Mouse (Mus musculus) adrenal gland, postnatal 14 days (tissue): ENCODE data around the gene Slc4a2. TPM values are rescaled to one million over a fixed set of nuclear protein-coding genes. Genes with fewer than 3 reads are reported as not detected.

Experiments used
- DNase-seq: peaks from one replicate; pipeline ENCODE4 v3.0.0; 2021; ENCODE audit warnings: mixed read lengths
- total RNA-seq: library from RNA; stranded (reverse); gene quantifications from 2 replicates; pipeline ENCODE4 v1.2.3, GENCODE M21; 2021

Gene Slc4a2
- total RNA-seq, 1 experiment from 2014 or later = 60.5 TPM

DNA sequence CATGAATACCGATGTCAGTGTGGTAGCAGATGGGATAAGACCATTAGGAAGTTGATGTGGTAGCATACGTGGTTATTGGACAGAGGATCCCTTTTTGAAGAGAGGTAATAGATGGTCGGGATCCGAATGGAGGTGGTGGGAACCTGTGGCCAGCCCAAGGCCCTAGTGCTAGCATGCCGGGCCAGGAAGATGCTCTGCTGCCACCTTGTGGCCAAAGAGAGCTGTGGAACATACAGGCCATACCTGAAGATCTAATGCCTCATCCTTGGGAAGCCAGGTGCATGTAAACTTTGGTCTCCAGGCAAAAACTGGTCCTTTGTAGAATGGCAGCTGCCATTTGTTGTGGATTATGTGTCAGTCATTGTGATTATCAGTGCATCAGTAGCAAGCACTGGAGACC, 47.0 kb downstream of the Slc4a2 start:
- DNase-seq = peak; percentile 87

DNA sequence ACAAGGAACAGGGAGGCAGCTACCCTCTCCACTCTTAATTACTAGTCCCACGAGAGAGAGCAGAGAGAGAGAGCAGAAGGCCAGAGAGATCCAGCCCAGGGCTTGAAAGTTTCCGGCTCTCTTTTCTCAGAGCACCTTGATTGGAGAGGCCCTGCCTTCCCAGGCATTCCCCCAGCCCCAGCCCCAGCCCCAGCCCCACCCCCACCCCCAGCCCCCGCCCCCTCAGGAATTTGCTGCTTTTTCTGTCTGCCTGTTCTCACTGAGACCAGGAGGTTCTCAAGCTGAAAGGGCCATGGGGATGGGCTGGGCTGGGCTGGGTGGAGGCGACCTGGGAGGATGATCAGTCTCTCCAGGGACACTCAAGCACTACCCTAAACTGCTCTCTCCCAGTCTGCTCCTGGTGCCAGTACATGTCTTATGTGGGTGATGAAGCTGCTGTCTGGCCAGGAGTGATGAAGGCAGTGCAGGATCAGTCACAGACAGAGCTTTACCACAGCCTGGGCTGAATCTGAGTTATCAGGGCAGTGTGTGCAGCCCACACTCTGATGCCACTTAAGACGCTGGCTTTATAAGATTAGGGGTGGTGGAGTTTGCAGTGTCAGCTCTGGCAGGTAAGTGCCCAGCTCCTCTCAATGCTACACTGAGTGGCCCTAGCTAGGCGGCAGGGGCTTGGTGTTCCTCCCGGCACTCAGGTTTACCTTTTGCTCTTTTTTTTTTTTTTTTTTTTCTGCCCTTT, 49.4 kb downstream of the Slc4a2 start:
- no peak for DNase-seq

DNA sequence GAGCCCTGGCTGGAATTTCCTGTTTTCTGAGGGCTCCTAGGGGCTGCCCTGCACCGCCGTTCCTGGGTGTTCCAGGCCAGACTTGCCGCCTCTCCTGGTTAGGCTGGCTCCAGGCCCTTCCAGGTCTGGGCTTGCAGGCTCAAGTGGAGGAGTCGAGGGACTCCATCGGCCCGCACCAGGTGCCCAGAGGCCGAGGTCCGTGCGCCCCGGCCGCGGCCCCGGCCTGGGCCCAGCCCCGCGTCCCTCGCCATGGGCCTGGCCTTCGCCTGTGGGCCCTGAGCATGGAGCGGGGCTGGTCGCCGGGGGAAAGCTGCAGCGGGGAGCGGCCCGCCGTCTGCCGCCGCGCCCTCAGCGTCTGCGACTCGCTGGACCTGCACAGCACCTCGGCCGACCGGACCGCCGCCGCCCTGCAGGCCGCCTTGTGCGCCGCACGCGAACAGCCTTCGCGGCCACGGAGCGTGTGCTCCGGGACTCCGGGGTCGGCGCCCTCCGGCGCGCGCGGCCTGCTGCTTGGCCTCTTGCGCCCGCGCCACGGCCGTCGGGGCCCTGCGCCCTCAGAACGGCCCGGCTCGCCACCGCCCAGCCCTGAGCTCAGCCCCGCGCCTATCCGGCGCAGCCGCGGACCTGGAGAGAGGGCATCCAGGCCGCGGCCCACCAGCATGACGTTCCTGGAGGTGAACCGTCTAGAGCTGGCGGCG, 50.5 kb downstream of the Slc4a2 start:
- peak; percentile 46 for DNase-seq

DNA sequence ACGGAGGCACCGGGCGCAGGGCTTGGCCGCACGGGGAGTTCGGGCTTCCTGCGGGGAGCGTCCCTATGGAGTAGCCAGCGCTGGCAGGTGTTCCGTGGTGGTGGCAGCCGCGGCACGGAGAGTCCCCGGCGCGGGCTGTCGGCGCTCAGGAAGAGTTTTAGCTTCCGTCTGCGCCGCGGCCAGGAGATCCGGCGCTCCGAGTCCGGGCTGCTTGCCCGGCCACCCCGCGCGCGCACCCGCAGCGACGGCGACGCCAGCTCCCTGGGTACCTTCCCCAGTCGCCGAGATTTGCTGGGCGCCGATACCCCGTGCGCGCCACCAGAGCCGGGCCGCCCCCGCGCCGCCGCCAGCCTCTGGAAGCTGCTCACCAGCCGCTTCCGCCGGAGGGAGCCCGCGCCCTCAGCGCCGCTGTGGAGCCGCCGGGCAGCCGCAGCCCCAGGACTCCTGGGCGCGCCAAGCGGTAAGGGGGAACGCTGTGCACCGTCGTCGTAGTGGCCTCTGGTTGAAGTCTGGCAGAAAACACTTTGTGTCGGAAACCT, 51.2 kb downstream of the Slc4a2 start:
- DNase-seq = peak; percentile 83

DNA sequence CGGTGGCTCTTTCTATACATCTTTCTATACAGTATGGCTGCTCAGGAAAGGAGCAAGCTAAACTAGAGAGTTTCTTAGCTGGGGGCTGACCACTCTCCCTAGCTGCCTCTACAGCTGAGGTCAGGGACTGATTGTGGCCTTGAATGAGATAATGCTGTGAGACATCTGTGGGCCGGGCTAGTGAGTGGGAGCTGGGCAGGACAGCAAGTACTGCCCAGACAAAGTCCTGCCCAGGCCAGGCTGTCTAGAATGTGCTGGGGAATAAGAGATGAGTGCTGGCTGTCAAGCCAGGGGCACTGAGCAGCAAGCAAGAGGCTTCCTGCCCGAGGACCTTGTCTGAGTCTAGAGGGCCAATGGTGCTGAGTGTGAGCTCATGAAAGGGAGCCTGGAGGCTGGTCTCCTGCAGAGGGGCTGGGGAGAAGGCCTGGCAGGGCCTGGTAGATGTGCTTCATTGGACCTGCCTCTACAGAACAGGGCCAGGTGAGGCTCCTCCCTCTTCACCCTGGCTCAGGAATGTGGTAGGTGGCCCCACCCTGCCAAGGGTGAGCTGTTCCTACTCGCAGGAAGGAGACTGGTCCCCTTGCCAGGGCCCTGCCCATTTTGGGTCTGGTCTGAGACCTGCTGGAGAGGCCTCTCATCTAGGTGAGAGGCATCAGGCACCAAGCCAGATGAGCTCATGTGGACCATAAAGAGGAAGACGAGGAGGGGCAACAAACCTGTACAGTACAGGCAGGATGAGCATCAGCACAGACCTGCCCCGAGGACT, 52.0 kb downstream of the Slc4a2 start:
- peak; percentile 83 for DNase-seq

- no peak for DNase-seq
These were observed 54.3 kb downstream of the Slc4a2 start for GRCm38 (mm10) chr5:24477909-24478308.

- DNase-seq = peak; percentile 82
These were observed 58.0 kb downstream of the Slc4a2 start for GRCm38 (mm10) chr5:24481647-24482046.

- no peak for DNase-seq
These were observed 58.8 kb downstream of the Slc4a2 start for GRCm38 (mm10) chr5:24482247-24483079.

- DNase-seq = peak; percentile 81
These were observed 59.7 kb downstream of the Slc4a2 start for GRCm38 (mm10) chr5:24483326-24483725.

DNA sequence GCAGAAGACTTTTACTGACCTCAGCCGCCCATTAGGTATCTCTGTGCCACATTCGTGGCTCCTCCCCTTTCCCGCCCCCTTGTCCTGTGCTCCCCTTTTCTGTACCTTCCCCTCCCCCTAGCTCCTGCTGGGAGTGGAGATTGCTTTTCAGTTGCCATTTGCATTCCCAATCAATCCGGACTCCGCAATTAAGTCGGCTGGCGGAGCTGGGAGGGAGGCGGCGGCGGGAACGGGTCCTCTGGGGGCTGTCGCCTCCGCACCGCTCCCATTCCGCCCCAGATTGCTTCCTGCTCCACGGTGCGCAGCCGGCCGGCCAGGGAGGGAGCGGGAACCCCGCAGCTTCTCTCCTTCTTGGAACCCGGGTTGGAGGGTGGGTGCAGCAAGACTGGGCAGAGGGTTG, 61.3 kb downstream of the Slc4a2 start:
- no peak for DNase-seq

GRCm38 (mm10) chr5:24486097-24486496, 62.5 kb downstream of the Slc4a2 start:
- peak; percentile 92 for DNase-seq

DNA sequence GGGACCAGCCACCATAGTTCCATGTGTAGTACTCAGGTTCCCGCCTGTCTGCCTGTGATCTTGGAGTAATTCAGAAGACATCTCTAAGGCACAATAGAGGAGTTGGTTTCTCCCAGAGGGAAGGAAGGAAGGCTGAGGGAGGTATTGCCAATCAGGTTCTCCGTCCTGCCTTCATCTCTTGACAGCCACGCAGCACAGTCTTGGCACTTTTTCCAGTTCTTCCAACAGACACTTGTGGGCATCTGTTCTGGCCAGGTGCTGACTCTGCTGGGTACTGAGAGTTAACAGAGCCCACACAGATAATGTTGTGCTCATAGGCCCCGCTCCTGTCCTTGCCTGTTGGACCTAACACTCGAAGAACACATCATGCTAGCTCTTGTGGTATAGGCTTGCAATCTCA, 63.1 kb downstream of the Slc4a2 start:
- DNase-seq = no peak

- no peak for DNase-seq
These were observed 66.8 kb downstream of the Slc4a2 start for GRCm38 (mm10) chr5:24490413-24490920.

Other genes starting within 250 kb of the Slc4a2 start
- 10.7 and 11.1 TPM in 2 replicates for gene Kcnh2, start 72.2 kb upstream of the Slc4a2 start, total RNA-seq
- gene Nos3, start 59.0 kb upstream of the Slc4a2 start, total RNA-seq = 16.8 and 18.3 TPM in 2 replicates
- gene Atg9b, start 31.7 kb upstream of the Slc4a2 start, total RNA-seq = 0.41 and 0.60 TPM in 2 replicates
- 80.9 and 92.2 TPM in 2 replicates for gene Abcb8, start 30.2 kb upstream of the Slc4a2 start, total RNA-seq
- 1.1 TPM in 1 of 2 replicates, not detected in the other for gene Asic3, start 10.4 kb upstream of the Slc4a2 start, total RNA-seq
- 38.5 and 38.7 TPM in 2 replicates for gene Cdk5, start 307 bp upstream of the Slc4a2 start, total RNA-seq
- 113 and 122 TPM in 2 replicates for gene Fastk, start 21.4 kb downstream of the Slc4a2 start, total RNA-seq
- 8.6 and 10.6 TPM in 2 replicates for gene Tmub1, start 24.0 kb downstream of the Slc4a2 start, total RNA-seq
- gene Agap3, start 28.3 kb downstream of the Slc4a2 start, total RNA-seq = 64.0 and 72.0 TPM in 2 replicates
- gene Gbx1, start 103.4 kb downstream of the Slc4a2 start, total RNA-seq = not detected in 2 replicates
- gene Asb10, start 117.1 kb downstream of the Slc4a2 start, total RNA-seq = 0.15 and 0.19 TPM in 2 replicates
- gene 4931409K22Rik, start 133.0 kb downstream of the Slc4a2 start, total RNA-seq = not detected in 2 replicates
- gene Abcf2, start 153.6 kb downstream of the Slc4a2 start, total RNA-seq = 59.3 and 67.0 TPM in 2 replicates
- 32.3 and 44.0 TPM in 2 replicates for gene Chpf2, start 162.9 kb downstream of the Slc4a2 start, total RNA-seq
- 15.5 and 24.3 TPM in 2 replicates for gene Smarcd3, start 200.6 kb downstream of the Slc4a2 start, total RNA-seq